Mouse (Mus musculus) adipose tissue, adult 10 weeks (tissue): ENCODE measurements around the gene Ddias. TPM values are rescaled to one million over a fixed set of nuclear protein-coding genes. Genes with fewer than 3 reads are reported as not detected.

ENCODE experiments used
- polyA plus RNA-seq: library from polyadenylated mRNA; stranded (reverse); fragments of 350-450 nt; fragmentation: Illumina TruSeq; extraction: RNeasy Lipid Tissue Mini Kit (QIAGEN cat#74804); gene quantifications from one replicate; pipeline ENCODE4 v1.2.3, GENCODE M21; 2014; ENCODE audit warnings: low read depth, low replicate concordance

Gene Ddias
- 1.7 TPM for polyA plus RNA-seq

DNA sequence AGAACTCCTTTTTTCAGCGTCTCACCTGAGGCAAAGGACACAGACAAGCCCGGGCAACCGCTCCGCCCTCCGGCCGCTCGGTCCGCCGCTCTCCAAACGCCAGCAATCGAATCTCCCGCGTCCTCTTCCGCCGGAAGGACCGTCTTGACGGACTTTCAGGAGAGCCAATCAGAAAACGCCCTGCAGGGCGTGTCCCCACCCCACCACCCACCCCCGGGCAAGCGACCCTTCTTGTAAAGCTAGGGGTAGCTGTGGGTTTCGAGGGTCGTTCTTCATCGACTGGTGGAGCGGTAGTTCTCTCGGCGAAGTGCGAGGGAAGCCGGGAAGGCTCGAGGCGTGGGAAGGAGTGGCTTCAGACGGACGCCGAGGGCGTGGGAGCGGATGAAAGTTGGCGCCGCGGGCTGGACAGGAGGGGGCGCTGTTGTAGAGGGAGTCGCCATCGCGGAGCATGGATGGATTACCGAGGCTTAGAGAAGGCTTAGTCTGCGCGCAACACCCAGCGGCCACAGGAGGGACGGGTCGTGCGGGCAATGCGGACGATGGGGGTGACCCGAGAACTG lies at the start of gene Ddias, which contains the start of gene Prcp:
Ddias (minus strand) TSS at position 132 of the 560 bp plus-strand sequence.
Prcp (plus strand) TSS at position 355 of the 560 bp plus-strand sequence.

Other genes with a start within 250 kb of the Ddias start
- 9.3 TPM for gene Ankrd42, start 237.1 kb downstream of the Ddias start, polyA plus RNA-seq
- gene Pcf11, start 204.3 kb downstream of the Ddias start, polyA plus RNA-seq: 51.3 TPM
- 9.8 TPM for gene Rab30, start 132.6 kb downstream of the Ddias start, polyA plus RNA-seq
- gene Prcp, start 223 bp upstream of the Ddias start, polyA plus RNA-seq: 19.0 TPM
- gene Fam181b, start 205.6 kb upstream of the Ddias start, polyA plus RNA-seq: 1.8 TPM